Mouse (Mus musculus) thymus, postnatal 0 days (tissue): ENCODE measurements around the gene Pdha1. TPM values are rescaled to one million over a fixed set of nuclear protein-coding genes. Genes with fewer than 3 reads are reported as not detected.

Experiments
- polyA plus RNA-seq: library from polyadenylated mRNA; unstranded; fragments of >200 nt; fragmentation: Nextera tagmentation; extraction: Ambion mirVana; gene quantifications from 2 replicates; pipeline ENCODE4 v1.2.1, GENCODE M21; 2015

Pdha1 gene
- polyA plus RNA-seq, 1 experiment from 2014 or later, result 120 TPM

Other genes with a start within 250 kb of the Pdha1 start
- gene Map3k15, start 150.0 kb downstream of the Pdha1 start, polyA plus RNA-seq, result 0.34 and 0.50 TPM in 2 replicates